Mouse (Mus musculus) E14TG2a.4 (cell line): ENCODE data around the gene Necap2.

Experiments
- CTCF ChIP-seq: conservative IDR thresholded peaks from 2 replicates; pipeline ENCODE4 v1.5.1; 2014; ENCODE audit warnings: low read length
- NANOG ChIP-seq: IDR thresholded peaks from 2 replicates; pipeline ENCODE4 v1.6.1; 2014; ENCODE audit warnings: borderline replicate concordance, low read length, mixed read lengths

DNA sequence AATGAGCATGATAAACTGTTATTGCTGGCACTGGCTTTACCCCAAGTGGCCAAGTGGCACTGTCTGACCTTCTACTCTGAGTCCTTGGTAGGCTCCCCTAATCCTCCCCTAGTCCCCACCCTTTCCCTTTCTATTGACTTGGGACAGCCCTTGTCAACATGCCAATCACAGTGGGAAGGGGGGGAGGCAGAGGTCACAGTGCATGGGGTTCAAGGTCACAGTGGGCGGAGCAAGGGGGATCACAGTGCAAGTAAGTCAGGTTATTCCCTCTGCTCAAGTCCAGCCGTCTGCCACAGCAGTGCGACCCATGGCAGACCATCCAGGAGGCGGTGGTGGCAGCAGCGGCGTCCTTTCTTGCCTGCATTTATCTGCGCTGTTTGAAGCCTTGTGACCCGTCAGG lies 37.2 kb upstream of the Necap2 start:
- no peak for TF ChIP-seq CTCF
- TF ChIP-seq NANOG = peak; percentile 28; the same call in 1 of the 2 replicates
